Mouse (Mus musculus) WW6 (cell line): ENCODE results near the gene Tysnd1.

ENCODE experiments used
- DNase-seq: peaks from one replicate; pipeline ENCODE4 v3.0.0-alpha.2; 2013; ENCODE audit warnings: low read depth, low spot score

The Tysnd1 gene

DNA sequence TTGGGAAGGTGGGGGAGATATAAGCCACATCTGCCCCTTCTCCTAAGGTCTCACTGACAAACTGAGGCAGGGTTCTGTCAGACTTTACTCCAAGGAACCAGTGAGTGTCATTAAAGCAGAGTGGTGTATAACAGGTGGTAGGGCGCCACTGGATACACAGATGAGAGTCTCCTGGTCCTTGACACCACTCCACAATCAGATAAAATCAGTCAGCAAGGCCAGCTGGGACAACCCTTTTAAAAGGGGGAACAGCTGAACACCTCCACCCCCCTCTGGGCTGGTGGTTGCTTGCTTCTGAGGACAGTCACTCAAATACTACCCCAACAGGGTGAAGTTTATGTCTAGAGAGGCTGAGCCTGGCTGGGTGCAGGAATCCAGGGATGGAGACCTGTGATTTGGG lies 42.2 kb downstream of the Tysnd1 start:
- DNase-seq: no peak

DNA sequence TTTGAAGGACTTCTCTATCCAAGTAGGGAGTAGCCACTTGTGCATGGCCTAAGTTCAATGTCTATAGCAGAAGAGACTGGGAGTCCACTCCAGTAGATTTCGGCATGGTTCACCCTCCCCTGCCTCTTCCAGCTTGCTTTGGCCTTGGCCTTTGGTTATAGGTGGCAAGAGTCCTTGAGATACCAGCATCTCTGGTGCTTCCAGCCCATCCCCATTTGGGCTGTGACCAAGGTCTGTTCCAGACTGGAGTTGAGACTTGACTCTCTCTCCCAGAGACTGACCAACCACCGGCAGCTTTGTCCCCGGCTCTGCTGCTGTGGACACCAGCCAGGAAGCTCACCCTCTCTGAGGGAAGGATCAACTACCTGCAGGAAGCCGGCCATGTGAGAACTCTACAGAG lies 42.8 kb downstream of the Tysnd1 start:
- DNase-seq: no peak

DNA sequence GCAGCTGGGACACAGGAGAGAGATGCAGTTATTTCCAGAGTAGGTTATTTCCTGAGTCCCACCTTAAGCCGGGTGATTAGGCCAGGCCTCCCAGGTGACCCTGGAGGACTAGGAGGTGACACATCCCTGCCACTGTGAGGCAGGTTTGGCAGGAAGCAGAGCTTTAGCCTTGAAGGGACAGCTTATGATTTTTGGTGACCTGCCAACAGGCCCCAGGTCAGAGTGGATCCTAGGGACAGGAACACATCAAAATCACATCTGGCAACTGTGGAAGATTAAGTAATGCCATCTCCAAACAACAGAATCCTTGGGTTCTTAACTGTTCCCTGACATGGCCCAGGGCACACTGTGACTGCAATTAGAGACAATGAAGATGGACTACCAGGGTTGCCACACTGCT lies 46.0 kb downstream of the Tysnd1 start:
- no peak for DNase-seq

DNA sequence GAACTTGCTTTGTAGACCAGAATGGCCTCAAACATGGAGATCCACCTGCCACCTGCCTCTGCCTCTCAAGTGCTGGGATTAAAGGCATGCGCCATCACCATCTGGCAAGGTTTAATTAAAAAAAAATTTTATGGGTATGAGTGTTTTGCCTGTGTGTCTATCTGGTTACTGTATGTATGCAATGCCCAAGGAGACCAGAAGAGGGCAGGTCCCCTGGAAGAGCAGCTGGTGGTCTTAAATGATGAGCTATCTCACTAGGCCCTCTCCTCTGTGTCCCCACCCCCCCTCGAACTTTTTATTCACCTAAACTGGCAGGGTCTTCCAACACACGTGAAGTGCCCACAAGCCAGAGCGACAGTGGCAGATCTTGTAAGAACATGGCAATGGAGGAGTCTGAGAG lies 46.6 kb downstream of the Tysnd1 start:
- no peak for DNase-seq

DNA sequence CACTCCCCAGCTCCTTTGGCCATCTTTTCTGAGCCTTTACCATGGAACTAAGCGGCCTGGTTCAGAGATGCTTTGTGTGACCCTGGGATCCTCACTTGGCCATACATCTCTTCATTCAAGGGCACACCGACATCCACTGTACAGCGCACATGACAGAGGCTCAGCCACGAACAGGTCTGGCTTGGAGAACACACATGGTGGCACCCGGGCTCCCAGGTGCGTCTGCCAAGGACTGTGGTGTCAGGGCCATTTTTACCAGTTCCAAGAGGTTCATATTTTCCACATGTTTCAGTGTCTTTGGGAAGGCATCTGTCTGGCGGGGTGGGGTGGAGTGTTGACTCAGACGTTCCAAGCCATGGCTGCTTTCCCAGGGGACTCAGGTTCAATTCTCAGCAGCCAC lies 47.0 kb downstream of the Tysnd1 start:
- DNase-seq: no peak

DNA sequence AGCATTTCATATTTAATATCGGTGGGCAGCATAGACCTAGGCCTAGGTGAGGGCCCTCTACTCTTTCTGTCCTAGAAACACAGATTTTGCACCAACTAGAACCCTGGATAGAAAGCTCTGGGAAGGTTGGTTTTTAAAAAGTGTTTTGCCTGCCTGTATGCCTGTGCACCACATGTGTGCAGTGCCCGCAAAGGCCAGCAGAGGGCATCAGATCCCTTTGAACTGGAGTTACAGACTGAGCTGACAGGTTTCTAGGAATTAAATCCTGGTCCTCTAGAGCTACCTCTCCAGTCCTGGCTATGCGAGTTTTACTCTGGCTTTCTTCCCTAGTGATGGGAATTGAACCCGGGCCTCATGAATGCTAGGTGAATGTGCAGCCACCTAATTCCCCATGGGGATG lies 49.8 kb downstream of the Tysnd1 start:
- DNase-seq: no peak

DNA sequence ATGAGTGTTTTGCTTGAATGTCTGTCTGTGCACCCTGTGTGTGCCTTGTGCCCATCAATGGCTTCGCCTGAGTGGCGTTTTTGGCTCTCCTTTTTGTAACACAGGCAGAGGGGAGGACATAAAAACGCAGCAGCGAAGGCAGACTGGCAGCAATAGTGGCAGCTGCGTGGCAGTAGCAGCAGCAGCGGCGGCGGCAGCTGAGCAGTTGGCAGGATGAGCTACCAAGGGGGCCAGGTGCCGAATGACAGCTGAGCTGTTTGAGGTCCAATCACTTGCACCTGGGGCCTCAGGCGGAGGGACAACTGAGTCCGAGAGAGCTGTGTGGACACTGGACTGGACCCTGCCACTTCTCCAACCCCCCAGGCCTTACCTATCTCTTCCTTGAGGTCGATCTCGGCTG lies 52.0 kb downstream of the Tysnd1 start:
- DNase-seq: no peak

DNA sequence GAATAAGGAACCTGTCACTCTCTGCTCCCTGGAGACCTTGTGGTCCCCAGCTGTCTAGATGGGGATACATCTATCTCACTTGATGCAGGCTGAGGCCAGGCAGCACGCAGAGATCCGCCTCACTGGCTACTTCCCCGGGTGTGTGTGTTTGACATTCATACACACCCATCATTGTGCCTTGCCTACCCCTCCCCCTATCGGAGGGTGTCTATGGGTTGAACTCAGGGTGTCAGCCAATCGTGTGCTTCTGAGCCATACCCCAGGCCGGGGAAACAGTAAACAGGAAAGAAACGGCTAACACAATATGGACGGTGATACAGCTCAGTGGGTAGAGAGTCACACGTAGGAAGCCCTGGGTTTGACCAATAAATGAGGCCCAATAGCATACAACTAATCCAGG lies 54.7 kb downstream of the Tysnd1 start:
- DNase-seq: no peak

DNA sequence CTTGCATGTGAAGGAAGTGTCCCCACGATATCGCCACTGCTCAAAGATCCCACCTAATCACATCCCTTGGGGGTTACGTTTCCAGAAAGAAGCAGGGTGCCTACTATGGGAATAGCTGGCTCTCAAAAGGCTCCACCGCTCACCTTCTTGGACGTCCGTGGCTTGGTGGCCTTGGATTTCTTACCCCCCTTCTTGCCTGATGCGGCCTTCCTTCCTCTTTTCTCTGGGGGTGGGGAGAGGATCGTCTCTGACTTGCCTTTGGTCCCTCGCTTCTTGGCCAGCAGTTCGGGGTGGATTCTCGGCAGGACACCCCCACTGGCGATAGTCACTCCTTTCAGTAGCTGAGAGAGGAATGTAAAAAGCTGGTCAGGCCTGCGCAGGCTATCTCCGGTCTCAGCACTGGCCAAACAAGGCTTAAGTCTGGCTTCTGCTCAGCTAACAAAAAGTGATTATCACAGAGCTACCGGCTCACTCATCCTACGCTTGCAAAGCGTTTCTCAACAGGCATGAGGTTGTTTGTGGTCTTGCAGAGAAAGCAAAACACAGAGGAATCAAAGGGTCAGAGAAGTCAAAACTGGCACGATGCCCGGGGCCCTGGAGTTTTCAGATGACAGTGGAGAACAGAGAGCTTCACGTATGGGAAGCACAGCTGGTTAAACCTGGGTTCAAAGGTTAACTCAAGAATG lies 56.4 kb downstream of the Tysnd1 start:
- no peak for DNase-seq
